Mouse (Mus musculus) common myeloid progenitor, adult 5-6 weeks (primary cell): ENCODE results near the gene Nat8f2. TPM values are rescaled to one million over a fixed set of nuclear protein-coding genes. Genes with fewer than 3 reads are reported as not detected.
"Not testable (repeated sequence)": the region's sequence is repeated elsewhere in the genome, so short reads cannot be mapped to it uniquely, and the experiment has no call there.

ENCODE experiments used
- ATAC-seq: replicated peaks from 2 replicates; pipeline ENCODE4 v1.8.0; 2016; ENCODE audit warnings: low read depth, mild to moderate bottlenecking, moderate TSS enrichment, inconsistent platforms; ENCODE audit not compliant: poor library complexity, severe bottlenecking
- total RNA-seq: library from RNA; stranded (forward); fragments of 200-1000, 187-1606 nt; gene quantifications from 2 replicates; pipeline ENCODE4 v1.2.3, GENCODE M21; 2017

Gene Nat8f2
- not detected in 2 replicates for total RNA-seq

DNA sequence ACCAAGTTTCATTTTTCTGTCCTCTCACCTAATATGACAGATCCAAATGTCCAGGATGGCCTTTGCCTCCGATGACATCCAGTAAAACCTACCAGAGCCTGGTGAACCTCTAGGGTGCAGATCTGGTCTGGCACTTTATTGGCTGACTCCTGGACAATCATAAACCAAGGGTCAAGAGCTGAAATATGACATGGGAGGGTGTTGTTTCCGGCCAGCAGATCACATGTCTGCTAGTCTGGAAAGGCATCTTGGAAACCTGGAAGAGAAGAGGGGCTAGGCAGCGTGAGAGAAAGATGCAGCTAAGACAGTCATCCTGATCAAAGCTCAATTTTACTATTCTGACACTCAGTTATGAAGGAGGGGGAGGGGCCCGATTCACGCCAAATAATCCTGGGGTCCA lies at the start of gene Nat8f2:
TSS of gene Nat8f2 (minus strand) at position 153 of the 400 bp plus-strand sequence.
- not testable (repeated sequence) for ATAC-seq

- ATAC-seq = not testable (repeated sequence)
Observed at GRCm38 (mm10) chr6:85918341-85918740, 49.4 kb upstream of the Nat8f2 start.

GRCm38 (mm10) chr6:85916596-85916995 lies 47.6 kb upstream of the Nat8f2 start:
- no peak for ATAC-seq

- peak; percentile 88 for ATAC-seq
Observed at GRCm38 (mm10) chr6:85915539-85916513, 46.9 kb upstream of the Nat8f2 start, which contains the start of gene Nat8f1. TSS of gene Nat8f1 (minus strand) at chr6:85915687.

DNA sequence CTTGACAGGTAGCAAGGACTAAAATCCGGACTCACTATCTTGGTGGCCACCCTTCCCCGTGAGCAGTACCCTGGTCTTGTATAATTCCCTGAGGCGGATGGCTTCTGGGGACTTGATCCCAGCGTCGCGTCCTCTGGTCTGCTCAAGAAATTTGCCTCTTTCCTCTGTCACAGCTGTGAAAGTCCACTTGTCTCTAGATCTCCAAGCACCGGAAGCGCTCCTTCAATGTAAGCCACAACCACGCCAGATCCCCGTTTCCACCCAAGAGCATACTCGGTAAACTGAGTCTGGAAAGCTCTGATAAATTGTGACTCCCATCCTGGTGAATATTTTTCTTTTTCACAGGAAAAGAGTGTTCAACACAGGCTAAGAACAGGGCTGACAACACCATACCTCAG lies 46.2 kb upstream of the Nat8f2 start:
- peak; percentile 17; the same call in 1 of the 2 replicates for ATAC-seq

- ATAC-seq = no peak
Observed at GRCm38 (mm10) chr6:85911587-85911986, 42.6 kb upstream of the Nat8f2 start, which contains the start of gene Tprkb. TSS of gene Tprkb (plus strand) at chr6:85911865.

DNA sequence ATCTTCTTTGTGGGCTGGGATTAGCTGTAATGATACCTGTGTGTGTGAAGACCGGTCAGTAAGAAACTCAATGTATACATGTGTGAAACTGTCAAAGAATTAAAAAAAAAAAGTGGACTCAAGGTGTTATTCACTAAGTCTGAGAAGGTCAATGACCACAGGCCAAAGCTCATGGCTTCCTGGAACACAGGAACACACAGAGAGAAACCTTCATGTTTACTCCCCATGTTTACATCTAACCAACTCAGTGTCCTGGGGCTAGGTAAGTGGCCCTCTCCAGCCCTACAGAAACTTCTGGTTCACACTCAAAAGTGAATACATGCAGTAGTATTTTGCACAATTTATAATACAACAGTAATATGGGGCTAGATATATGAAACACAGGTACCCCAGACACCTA lies 40.7 kb upstream of the Nat8f2 start:
- no peak for ATAC-seq

DNA sequence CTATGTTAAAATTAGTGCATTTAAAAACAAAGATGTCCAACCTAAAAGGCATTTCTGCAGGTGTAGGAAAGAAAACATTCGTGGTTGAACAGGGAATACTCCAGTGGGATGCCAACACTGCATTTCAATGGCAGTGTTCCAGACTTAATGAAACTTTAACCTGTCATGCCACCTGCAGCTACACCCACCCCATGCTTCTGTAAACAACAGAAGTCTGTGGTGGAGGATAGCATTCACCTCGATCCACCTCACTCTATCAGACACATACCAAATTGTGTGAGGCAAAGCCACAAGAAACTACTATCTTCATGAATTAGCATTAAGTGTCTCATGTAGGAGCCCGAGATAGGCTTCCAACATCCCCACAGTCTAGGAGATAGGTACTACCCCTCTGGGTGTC lies 39.4 kb upstream of the Nat8f2 start:
- no peak for ATAC-seq

- not testable (repeated sequence) for ATAC-seq
Observed at GRCm38 (mm10) chr6:85906911-85907351, 38.0 kb upstream of the Nat8f2 start.

DNA sequence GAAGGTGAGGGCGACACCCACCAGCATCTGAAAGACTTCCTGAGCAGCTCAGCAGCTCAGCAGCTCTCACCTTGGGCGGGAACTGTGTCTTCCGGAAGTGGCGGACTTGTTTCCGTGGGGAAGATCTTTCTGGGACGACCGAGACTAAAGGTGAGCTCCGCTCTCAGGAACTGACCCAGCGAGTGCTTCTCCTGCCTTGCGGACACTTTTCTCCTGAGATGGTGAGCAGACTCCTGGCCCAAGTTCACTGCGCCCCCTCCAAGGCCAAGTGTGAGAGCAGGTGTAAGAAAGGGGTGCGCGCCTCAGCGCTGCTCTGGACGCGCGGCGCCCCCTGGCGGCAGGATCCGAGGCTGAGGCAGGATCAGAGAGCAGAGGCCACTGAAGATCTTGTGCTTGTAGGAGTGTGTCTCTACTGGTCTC lies 35.7 kb upstream of the Nat8f2 start, which contains the start of gene Nat8f4:
TSS of gene Nat8f4 (minus strand) at position 243 of the 420 bp plus-strand sequence.
- peak; percentile 91 for ATAC-seq

GRCm38 (mm10) chr6:85902303-85902702 lies 33.3 kb upstream of the Nat8f2 start:
- no peak for ATAC-seq

- ATAC-seq = not testable (repeated sequence)
Observed at GRCm38 (mm10) chr6:85898596-85899475, 29.9 kb upstream of the Nat8f2 start.

DNA sequence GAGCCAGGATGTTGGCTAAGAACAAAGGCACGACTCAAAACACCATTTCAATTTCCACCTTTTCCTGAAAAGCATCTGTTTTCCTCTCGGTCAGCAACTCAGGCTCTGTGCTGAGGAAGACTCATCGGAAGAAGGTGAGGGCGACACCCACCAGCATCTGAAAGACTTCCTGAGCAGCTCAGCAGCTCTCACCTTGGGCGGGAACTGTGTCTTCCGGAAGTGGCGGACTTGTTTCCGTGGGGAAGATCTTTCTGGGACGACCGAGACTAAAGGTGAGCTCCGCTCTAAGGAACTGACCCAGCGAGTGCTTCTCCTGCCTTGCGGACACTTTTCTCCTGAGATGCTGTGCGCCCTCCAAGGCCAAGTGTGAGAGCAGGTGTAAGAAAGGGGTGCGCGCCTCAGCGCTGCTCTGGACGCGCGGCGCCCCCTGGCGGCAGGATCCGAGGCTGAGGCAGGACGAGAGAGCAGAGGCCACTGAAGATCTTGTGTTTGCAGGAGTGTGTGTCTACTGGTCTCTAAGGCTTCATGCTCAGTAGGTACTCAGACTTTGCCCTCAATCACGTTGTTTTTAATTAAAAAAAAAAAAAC lies 26.2 kb upstream of the Nat8f2 start:
- ATAC-seq = peak; percentile 80

GRCm38 (mm10) chr6:85888961-85889360 lies 20.0 kb upstream of the Nat8f2 start:
- ATAC-seq = no peak

- no peak for ATAC-seq
Observed at GRCm38 (mm10) chr6:85884311-85884710, 15.4 kb upstream of the Nat8f2 start.

- not testable (repeated sequence) for ATAC-seq
Observed at GRCm38 (mm10) chr6:85883246-85883645, 14.3 kb upstream of the Nat8f2 start.

GRCm38 (mm10) chr6:85867726-85868690 lies 950 bp downstream of the Nat8f2 start:
- peak; percentile 39; the same call in 1 of the 2 replicates for ATAC-seq

DNA sequence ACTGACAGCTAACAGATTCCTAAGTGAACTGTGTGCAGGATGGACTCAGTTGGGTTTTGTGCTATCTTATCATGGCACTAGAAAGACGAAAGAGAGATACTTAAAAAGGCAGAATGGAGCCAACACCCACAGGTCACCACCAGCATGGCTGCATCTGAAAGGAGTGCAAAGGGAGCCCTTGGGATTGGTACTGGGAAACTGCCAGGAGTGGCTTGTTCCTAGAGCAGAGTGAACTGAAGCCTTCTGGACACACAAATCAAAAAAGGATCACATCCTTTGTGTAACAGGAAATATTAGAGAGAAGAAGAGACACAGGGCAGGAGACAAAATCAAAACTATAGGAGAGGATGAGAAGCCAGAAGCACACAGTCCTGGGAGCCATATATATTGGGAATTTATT lies 2.0 kb downstream of the Nat8f2 start:
- not testable (repeated sequence) for ATAC-seq

GRCm38 (mm10) chr6:85866166-85866565 lies 2.8 kb downstream of the Nat8f2 start:
- ATAC-seq = not testable (repeated sequence)
